Mouse (Mus musculus) adrenal gland (tissue): ENCODE results near the gene Loxl3.

ENCODE experiments used
- intact Hi-C: fragments of 180-260 bp; cut with DNase I; formaldehyde crosslinking; loops from one replicate; pipeline ENCODE4 v1.15.1; 2025
- long read RNA-seq, 2 experiments: library from polyadenylated mRNA; unstranded; transcript quantifications; one replicate each; pipeline ENCODE4 v2.0.0; 2020; ENCODE audit warnings: borderline replicate concordance in 1 of 2; ENCODE audit not compliant: insufficient replicate concordance in 1 of 2

Gene Loxl3
- long read RNA-seq, experiment 1, full-length matches to known transcripts: 2 of 3 reads
- long read RNA-seq, experiment 1, partial matches to known transcripts: 1 of 3 reads
- long read RNA-seq, experiment 1, other reads (novel, unspliced or antisense): 0 of 3 reads
- long read RNA-seq, experiment 2, full-length matches to known transcripts: 4 of 5 reads
- long read RNA-seq, experiment 2, partial matches to known transcripts: 1 of 5 reads
- long read RNA-seq, experiment 2, other reads (novel, unspliced or antisense): 0 of 5 reads

- intact Hi-C loops: loop anchor here (5.0 kb wide), 1 partner anchor 36 kb away; no protein-coding TSS in a partner anchor
Observed at GRCm38 (mm10) chr6:83033249-83034185, at the start of gene Loxl3, which contains the start of gene Dok1. Loxl3 (plus strand) TSS chr6:83034173. Dok1 (minus strand) TSS chr6:83033471.

- intact Hi-C loops: no loop called here
Observed at GRCm38 (mm10) chr6:82987411-82987971, 46.5 kb upstream of the Loxl3 start.

GRCm38 (mm10) chr6:82993696-82994095, 40.3 kb upstream of the Loxl3 start:
- intact Hi-C loops: no loop called here

- intact Hi-C loops: no loop called here
Observed at GRCm38 (mm10) chr6:82994372-82994771, 39.6 kb upstream of the Loxl3 start.

- intact Hi-C loops: loop anchor here (2.0 to 5.0 kb wide), 5 partner anchors 35 to 280 kb away; partner anchors contain the start of genes Ccdc142, Dok1, Dqx1 and Gm42688
Observed at GRCm38 (mm10) chr6:82996740-82997315, 37.1 kb upstream of the Loxl3 start.

- intact Hi-C loops: loop anchor here (2.0 to 5.0 kb wide), 6 partner anchors 35 to 280 kb away; partner anchors contain the start of genes Ccdc142, Dok1, Dqx1 and Gm42688
Observed at GRCm38 (mm10) chr6:82997511-82998102, 36.4 kb upstream of the Loxl3 start.

GRCm38 (mm10) chr6:82998326-82998725, 35.6 kb upstream of the Loxl3 start:
- intact Hi-C loops: loop anchor here (2.0 to 5.0 kb wide), 5 partner anchors 34 to 279 kb away; partner anchors contain the start of genes Dok1, Dqx1, Htra2 and Loxl3

GRCm38 (mm10) chr6:82999986-83000385, 34.0 kb upstream of the Loxl3 start:
- intact Hi-C loops: loop anchor here (2.0 to 5.0 kb wide), 5 partner anchors 32 to 277 kb away; partner anchors contain the start of genes Dok1, Dqx1, Htra2 and Loxl3

GRCm38 (mm10) chr6:83003082-83003481, 30.9 kb upstream of the Loxl3 start:
- intact Hi-C loops: no loop called here

- intact Hi-C loops: no loop called here
Observed at GRCm38 (mm10) chr6:83003850-83004249, 30.1 kb upstream of the Loxl3 start.

GRCm38 (mm10) chr6:83004309-83004708, 29.7 kb upstream of the Loxl3 start:
- intact Hi-C loops: no loop called here

GRCm38 (mm10) chr6:83004872-83005271, 29.1 kb upstream of the Loxl3 start:
- intact Hi-C loops: no loop called here

GRCm38 (mm10) chr6:83005444-83006011, 28.4 kb upstream of the Loxl3 start:
- intact Hi-C loops: no loop called here

GRCm38 (mm10) chr6:83006114-83006513, 27.9 kb upstream of the Loxl3 start:
- intact Hi-C loops: no loop called here

GRCm38 (mm10) chr6:83008659-83009058, 25.3 kb upstream of the Loxl3 start:
- intact Hi-C loops: no loop called here

GRCm38 (mm10) chr6:83010010-83010409, 24.0 kb upstream of the Loxl3 start:
- intact Hi-C loops: no loop called here

- intact Hi-C loops: no loop called here
Observed at GRCm38 (mm10) chr6:83011255-83011654, 22.7 kb upstream of the Loxl3 start.

- intact Hi-C loops: no loop called here
Observed at GRCm38 (mm10) chr6:83011756-83012155, 22.2 kb upstream of the Loxl3 start.

GRCm38 (mm10) chr6:83013444-83013843, 20.5 kb upstream of the Loxl3 start:
- intact Hi-C loops: no loop called here
